Mouse (Mus musculus): ENCODE measurements around the gene Isl1.

Gene Isl1

GRCm38 (mm10) chr13:116294734-116295133 lies 14.8 kb downstream of the Isl1 start:
- no peak for DNase-seq (ENCODE audit: low read depth, low spot score)

- no peak for DNase-seq (ENCODE audit: low read depth, low spot score)
These were observed 15.4 kb downstream of the Isl1 start for GRCm38 (mm10) chr13:116294151-116294461.

- no peak for DNase-seq (ENCODE audit: low read depth, low spot score)
These were observed 16.0 kb downstream of the Isl1 start for GRCm38 (mm10) chr13:116293301-116294150.

GRCm38 (mm10) chr13:116289655-116290054 lies 19.8 kb downstream of the Isl1 start:
- DNase-seq (ENCODE audit: low read depth, low spot score) = no peak

GRCm38 (mm10) chr13:116279207-116279772 lies 30.2 kb downstream of the Isl1 start:
- no peak for DNase-seq (ENCODE audit: low read depth, low spot score)
